Mouse (Mus musculus) intestine, embryonic 16.5 days (tissue): ENCODE results near the gene Dab1. TPM values are rescaled to one million over a fixed set of nuclear protein-coding genes. Genes with fewer than 3 reads are reported as not detected.
A peak's percentile ranks its signal among the peaks of the same experiment; 100 is the strongest.

ENCODE experiments used
- ATAC-seq: fragments of 200-750 bp; cut with Nextera tagmentation; 2 replicates; pipeline ENCODE4 v1.8.0; 2017; ENCODE audit warnings: moderate TSS enrichment, moderate library complexity
- H3K27ac ChIP-seq: fragments of 300-500 bp; sonication (generic); 2 replicates; pipeline ENCODE4 v1.5.1; 2014; ENCODE audit warnings: mild to moderate bottlenecking, low read length
- H3K27me3 ChIP-seq: fragments of 300-500 bp; sonication (generic); replicated peaks from 2 replicates; pipeline ENCODE4 v1.6.1; 2014; ENCODE audit warnings: low read length, control low read depth, mixed read lengths; ENCODE audit not compliant: control insufficient read depth, insufficient read depth
- H3K36me3 ChIP-seq: fragments of 300-500 bp; sonication (generic); 2 replicates; pipeline ENCODE4 v1.6.1; 2014; ENCODE audit warnings: low read length, control low read depth; ENCODE audit not compliant: control insufficient read depth, insufficient read depth
- H3K4me1 ChIP-seq: fragments of 300-500 bp; sonication (generic); 2 replicates; pipeline ENCODE4 v1.6.1; 2014; ENCODE audit warnings: low read length, control low read depth, mixed read lengths; ENCODE audit not compliant: control insufficient read depth, insufficient read depth
- H3K4me2 ChIP-seq: fragments of 300-500 bp; sonication (generic); 2 replicates; pipeline ENCODE4 v1.6.1; 2014; ENCODE audit warnings: low read depth, low read length, control low read depth
- H3K4me3 ChIP-seq: fragments of 300-500 bp; sonication (generic); 2 replicates; pipeline ENCODE4 v1.5.1; 2014; ENCODE audit warnings: mild to moderate bottlenecking, low read length
- H3K9ac ChIP-seq: fragments of 300-500 bp; sonication (generic); 2 replicates; pipeline ENCODE4 v1.6.1; 2014; ENCODE audit warnings: low read depth, low read length
- H3K9me3 ChIP-seq: fragments of 300-500 bp; sonication (generic); 2 replicates; pipeline ENCODE4 v1.6.1; 2016; ENCODE audit warnings: low read length, control low read depth; ENCODE audit not compliant: control insufficient read depth
- WGBS: fragments of 180-500 bp; shearing (Covaris S2); extraction: QIAGEN DNeasy Blood & Tissue Kit; methylation state at CpG from one replicate; pipeline ENCODE4 v1.1.7; 2014; 5-methylcytosine and 5-hydroxymethylcytosine counted together
- polyA plus RNA-seq: library from polyadenylated mRNA; unstranded; fragments of >200 nt; fragmentation: Nextera tagmentation; extraction: Ambion mirVana; gene quantifications from 2 replicates; pipeline ENCODE4 v1.2.1, GENCODE M21; 2015

Dab1 gene
- polyA plus RNA-seq, 1 experiment from 2014 or later: 54.5 TPM

GRCm38 (mm10) chr4:104570523-104570922 lies 951.4 kb downstream of the Dab1 start:
- no peak for ATAC-seq
- no peaks in the 10 kb centered on the region for H3K9me3 ChIP-seq
- no peak overlapping the region for H3K4me3 ChIP-seq
- WGBS: 74% methylated on average over 4 of the region's 4 CpGs
- no peak overlapping the region for H3K27ac ChIP-seq
- H3K27me3 ChIP-seq: no peaks in the 10 kb centered on the region
- H3K36me3 ChIP-seq: no peaks in the 10 kb centered on the region
- H3K9ac ChIP-seq: no peak overlapping the region
- no peaks in the 10 kb centered on the region for H3K4me1 ChIP-seq
- no peak overlapping the region for H3K4me2 ChIP-seq

DNA sequence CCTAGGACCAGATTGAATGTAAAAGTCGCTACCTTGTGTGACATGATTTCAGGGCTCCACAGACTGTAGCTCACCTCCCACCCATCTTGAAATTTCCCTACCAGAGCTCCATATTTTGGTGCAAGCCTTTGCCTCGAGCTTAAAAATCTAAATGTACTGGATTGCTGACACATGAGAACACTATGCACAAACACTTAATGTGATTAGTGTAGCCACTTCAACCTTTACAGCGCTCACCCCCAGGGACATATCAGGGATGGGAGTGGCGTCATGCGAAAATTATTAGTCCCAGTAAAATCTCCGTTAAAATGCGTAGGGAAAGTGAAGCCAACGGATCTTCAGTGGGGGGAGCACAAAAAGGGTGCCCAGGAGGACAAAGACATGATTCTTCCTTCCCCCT lies 953.3 kb downstream of the Dab1 start:
- Histone ChIP-seq H3K9me3 (no peaks in the 10 kb centered on the region), H3K36me3 (no peaks in the 10 kb centered on the region), H3K4me3 (no peak overlapping the region), H3K4me1 (no peaks in the 10 kb centered on the region), H3K27me3 (no peaks in the 10 kb centered on the region), H3K4me2 (no peak overlapping the region), H3K9ac (no peak overlapping the region), H3K27ac (no peak overlapping the region)
- WGBS: 76% methylated on average over 8 of the region's 8 CpGs
- no peak for ATAC-seq

DNA sequence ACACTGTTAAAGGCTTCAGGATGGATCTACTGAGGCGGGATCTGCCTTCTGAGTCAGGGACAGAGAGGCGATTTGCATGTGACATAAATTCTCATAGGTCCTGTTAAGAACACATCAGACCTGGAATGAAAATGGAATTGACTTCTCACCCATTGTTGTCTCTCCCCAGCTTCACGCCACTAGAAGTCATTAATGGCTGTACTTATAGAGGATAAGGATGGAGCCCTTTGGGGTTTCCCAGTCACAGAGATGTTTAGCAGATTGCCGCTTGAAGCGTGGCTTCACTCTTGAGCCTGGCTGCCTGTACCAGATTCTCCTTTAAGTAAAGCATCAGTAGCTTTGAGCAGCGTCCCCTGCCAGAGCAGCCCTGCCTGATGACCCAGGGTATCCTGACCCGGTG lies 954.3 kb downstream of the Dab1 start:
- Histone ChIP-seq H3K4me2 (no peak overlapping the region), H3K9ac (no peak overlapping the region), H3K9me3 (no peaks in the 10 kb centered on the region), H3K36me3 (no peaks in the 10 kb centered on the region), H3K4me3 (no peak overlapping the region), H3K4me1 (no peaks in the 10 kb centered on the region), H3K27me3 (no peaks in the 10 kb centered on the region), H3K27ac (no peak overlapping the region)
- 74% methylated on average over 7 of the region's 7 CpGs for WGBS
- no peak for ATAC-seq

DNA sequence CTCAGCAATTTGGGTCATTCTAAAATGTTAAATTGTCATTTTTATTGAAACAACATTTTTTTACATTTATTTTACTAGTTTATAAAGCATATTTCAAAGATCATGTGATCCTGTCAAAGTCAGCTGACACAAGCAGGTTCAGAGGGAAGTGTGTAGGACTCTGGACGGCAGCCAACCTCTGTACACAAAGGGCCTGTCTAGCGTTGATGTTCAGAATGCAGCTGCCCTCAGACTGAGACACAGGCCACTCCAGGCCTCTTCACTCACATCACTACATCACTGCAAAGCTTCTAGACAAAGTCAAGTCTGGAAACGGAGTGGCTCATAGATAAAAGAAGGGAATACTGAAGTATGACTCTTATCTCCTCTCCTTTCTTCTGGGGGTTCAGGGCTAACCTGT lies 959.2 kb downstream of the Dab1 start:
- WGBS: 20% methylated on average over 3 of the region's 3 CpGs
- H3K27ac ChIP-seq: no peak overlapping the region
- no peak overlapping the region for H3K4me3 ChIP-seq
- H3K4me2 ChIP-seq: no peak overlapping the region
- H3K4me1 ChIP-seq: no peaks in the 10 kb centered on the region
- no peaks in the 10 kb centered on the region for H3K9me3 ChIP-seq
- peak; percentile 73; the same call in 1 of the 2 replicates for ATAC-seq
- no peak overlapping the region for H3K9ac ChIP-seq
- no peaks in the 10 kb centered on the region for H3K27me3 ChIP-seq
- no peaks in the 10 kb centered on the region for H3K36me3 ChIP-seq

GRCm38 (mm10) chr4:104579946-104580544 lies 960.9 kb downstream of the Dab1 start:
- Histone ChIP-seq H3K9me3 (no peaks in the 10 kb centered on the region), H3K27me3 (no peaks in the 10 kb centered on the region), H3K4me2 (no peak overlapping the region), H3K4me1 (no peaks in the 10 kb centered on the region), H3K27ac (no peak overlapping the region), H3K4me3 (no peak overlapping the region), H3K9ac (no peak overlapping the region), H3K36me3 (no peaks in the 10 kb centered on the region)
- ATAC-seq: no peak
- WGBS: 80% methylated on average over 5 of the region's 5 CpGs

- H3K36me3 ChIP-seq: no peaks in the 10 kb centered on the region
- H3K4me2 ChIP-seq: no peak overlapping the region
- WGBS: 43% methylated on average over 5 of the region's 5 CpGs
- no peak for ATAC-seq
- no peak overlapping the region for H3K9ac ChIP-seq
- H3K27ac ChIP-seq: no peak overlapping the region
- H3K9me3 ChIP-seq: no peaks in the 10 kb centered on the region
- no peaks in the 10 kb centered on the region for H3K27me3 ChIP-seq
- no peak overlapping the region for H3K4me3 ChIP-seq
- no peaks in the 10 kb centered on the region for H3K4me1 ChIP-seq
Observed at GRCm38 (mm10) chr4:104582726-104583125, 963.6 kb downstream of the Dab1 start.

- Histone ChIP-seq H3K4me1 (no peaks in the 10 kb centered on the region), H3K4me2 (no peak overlapping the region), H3K9ac (no peak overlapping the region), H3K36me3 (no peaks in the 10 kb centered on the region), H3K4me3 (no peak overlapping the region), H3K27ac (no peak overlapping the region), H3K27me3 (no peaks in the 10 kb centered on the region), H3K9me3 (no peaks in the 10 kb centered on the region)
- ATAC-seq: no peak
- WGBS: 59% methylated on average over 2 of the region's 2 CpGs
Observed at GRCm38 (mm10) chr4:104587826-104588225, 968.7 kb downstream of the Dab1 start.

GRCm38 (mm10) chr4:104596936-104597335 lies 977.8 kb downstream of the Dab1 start:
- H3K4me3 ChIP-seq: no peak overlapping the region
- H3K36me3 ChIP-seq: no peaks in the 10 kb centered on the region
- 91% methylated on average over 7 of the region's 7 CpGs for WGBS
- no peaks in the 10 kb centered on the region for H3K27me3 ChIP-seq
- H3K4me1 ChIP-seq: no peaks in the 10 kb centered on the region
- H3K27ac ChIP-seq: no peak overlapping the region
- no peak for ATAC-seq
- H3K4me2 ChIP-seq: no peak overlapping the region
- no peak overlapping the region for H3K9ac ChIP-seq
- H3K9me3 ChIP-seq: no peaks in the 10 kb centered on the region

DNA sequence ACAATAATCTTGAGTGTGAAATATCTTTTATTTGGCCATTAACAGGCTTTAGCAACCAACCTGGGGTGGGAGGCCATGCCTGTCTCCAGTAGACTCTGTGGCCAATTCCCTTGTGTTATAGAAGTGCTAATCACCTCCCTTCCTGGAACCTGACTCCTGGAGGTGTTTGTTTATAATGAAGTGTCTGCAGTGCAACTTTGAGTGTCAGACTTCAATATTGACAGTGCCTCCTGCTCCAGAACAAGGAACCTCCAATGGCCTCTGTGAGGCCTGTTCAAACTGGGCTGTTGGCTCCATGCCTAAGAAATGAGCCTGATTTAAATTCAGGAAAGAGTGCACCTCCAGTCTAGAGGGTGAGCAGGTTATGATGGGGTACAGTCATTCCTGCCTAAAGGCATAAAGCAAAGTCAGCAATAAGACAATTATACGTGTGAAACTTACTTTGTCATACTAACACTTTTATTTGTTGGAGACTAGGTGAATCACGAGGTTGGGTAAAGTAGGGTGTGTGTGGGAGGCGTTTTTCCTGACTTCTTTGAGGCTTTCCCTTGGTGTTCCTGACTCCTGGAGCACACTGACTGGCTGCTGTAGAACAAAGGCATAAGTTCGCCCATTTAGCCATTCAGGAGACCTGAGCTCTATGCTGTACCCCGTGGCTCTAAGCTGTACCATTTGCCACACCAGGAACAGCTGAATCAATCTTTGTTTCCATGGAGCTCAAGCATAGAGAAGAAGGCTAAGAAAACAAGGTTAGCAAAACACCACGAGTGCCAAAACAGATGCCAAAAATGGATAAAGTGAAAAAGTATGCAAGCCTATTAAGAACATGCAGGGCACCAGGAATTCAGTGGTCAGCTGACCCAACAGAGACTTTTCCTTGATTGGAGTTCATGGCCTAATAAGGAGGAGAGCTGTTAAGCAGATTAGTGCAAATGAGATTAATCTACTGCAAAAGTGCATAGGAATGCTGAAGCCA lies 978.6 kb downstream of the Dab1 start:
- Histone ChIP-seq H3K4me2 (no peak overlapping the region), H3K9me3 (no peaks in the 10 kb centered on the region), H3K4me1 (0 out of 2 replicates have a peak, but pooled peaks cover 3% of the 10 kb centered on the region), H3K9ac (no peak overlapping the region), H3K27me3 (no peaks in the 10 kb centered on the region), H3K27ac (no peak overlapping the region), H3K36me3 (no peaks in the 10 kb centered on the region), H3K4me3 (no peak overlapping the region)
- WGBS: 84% methylated on average over 6 of the region's 6 CpGs
- no peak for ATAC-seq
